Mouse (Mus musculus) neural tube, embryonic 15.5 days (tissue): ENCODE data around the gene Sowahd. TPM values are rescaled to one million over a fixed set of nuclear protein-coding genes. Genes with fewer than 3 reads are reported as not detected.
"Not testable (repeated sequence)": the region's sequence is repeated elsewhere in the genome, so short reads cannot be mapped to it uniquely, and the experiment has no call there.

Experiments used
- ATAC-seq: fragments of 200-750 bp; cut with Nextera tagmentation; 2 replicates; pipeline ENCODE4 v1.8.0; 2017; ENCODE audit warnings: mild to moderate bottlenecking, moderate TSS enrichment, moderate library complexity; ENCODE audit not compliant: low FRiP score
- H3K27ac ChIP-seq: fragments of 300-500 bp; sonication (generic); replicated peaks from 2 replicates; pipeline ENCODE4 v1.5.1; 2015; ENCODE audit warnings: mild to moderate bottlenecking, inconsistent platforms
- H3K27me3 ChIP-seq: fragments of 300-500 bp; sonication (generic); replicated peaks from 2 replicates; pipeline ENCODE4 v1.6.1; 2015; ENCODE audit warnings: inconsistent platforms
- H3K36me3 ChIP-seq: fragments of 300-500 bp; sonication (generic); 2 replicates; pipeline ENCODE4 v1.6.1; 2015; ENCODE audit warnings: inconsistent platforms
- H3K4me1 ChIP-seq: fragments of 300-500 bp; sonication (generic); 2 replicates; pipeline ENCODE4 v1.6.1; 2015; ENCODE audit warnings: inconsistent platforms
- H3K4me2 ChIP-seq: fragments of 300-500 bp; sonication (generic); 2 replicates; pipeline ENCODE4 v1.6.1; 2015; ENCODE audit warnings: inconsistent platforms, mild to moderate bottlenecking, moderate library complexity
- H3K4me3 ChIP-seq: fragments of 300-500 bp; sonication (generic); replicated peaks from 2 replicates; pipeline ENCODE4 v1.5.1; 2015; ENCODE audit warnings: mild to moderate bottlenecking, inconsistent platforms
- H3K9ac ChIP-seq: fragments of 300-500 bp; sonication (generic); replicated peaks from 2 replicates; pipeline ENCODE4 v1.6.1; 2015; ENCODE audit warnings: mild to moderate bottlenecking, inconsistent platforms
- H3K9me3 ChIP-seq: fragments of 300-500 bp; sonication (generic); replicated peaks from 2 replicates; pipeline ENCODE4 v1.6.1; 2016; ENCODE audit warnings: inconsistent platforms
- WGBS: fragments of 180-500 bp; shearing (Covaris S2); methylation state at CpG from one replicate; pipeline ENCODE4 v1.1.7; 2015; ENCODE audit warnings: mixed read lengths; 5-methylcytosine and 5-hydroxymethylcytosine counted together
- polyA plus RNA-seq: library from polyadenylated mRNA; unstranded; fragments of >200 nt; fragmentation: Nextera tagmentation; extraction: Ambion mirVana; gene quantifications from 2 replicates; pipeline ENCODE4 v1.2.1, GENCODE M21; 2015

Sowahd gene
- polyA plus RNA-seq, 1 experiment from 2014 or later, result not detected

DNA sequence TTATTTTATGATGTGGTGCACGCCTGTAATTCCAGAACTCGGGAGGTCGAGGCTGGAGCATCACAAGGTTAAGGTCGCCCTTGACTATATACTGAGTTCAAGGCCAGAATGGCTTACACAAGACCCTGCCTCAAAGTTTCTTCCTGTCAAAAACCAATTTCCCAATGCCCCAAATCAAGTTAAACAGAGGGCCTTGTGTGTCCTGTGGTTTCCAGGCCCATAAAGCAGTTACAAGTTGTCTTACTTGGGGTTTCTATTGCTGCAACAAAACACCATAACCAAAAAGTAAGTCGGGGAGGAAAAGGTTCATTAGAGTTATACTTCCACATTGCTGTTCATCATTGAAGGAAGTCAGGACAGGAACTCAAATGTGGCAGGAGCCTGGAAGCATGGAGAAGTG is 20.1 kb downstream of the Sowahd start:
- no peaks in the 10 kb centered on the region for H3K9me3 ChIP-seq
- ATAC-seq, result no peak
- no peaks in the 10 kb centered on the region for H3K4me1 ChIP-seq
- no peak overlapping the region for H3K27ac ChIP-seq
- no peaks in the 10 kb centered on the region for H3K27me3 ChIP-seq
- H3K4me3 ChIP-seq, result no peak overlapping the region
- H3K36me3 ChIP-seq, result no peaks in the 10 kb centered on the region
- no peak overlapping the region for H3K4me2 ChIP-seq
- no peak overlapping the region for H3K9ac ChIP-seq
- 86% methylated on average over 5 of the region's 5 CpGs for WGBS

GRCm38 (mm10) chrX:37074262-37074892 is 25.7 kb downstream of the Sowahd start:
- no peaks in the 10 kb centered on the region for H3K27me3 ChIP-seq
- H3K4me3 ChIP-seq, result no peak overlapping the region
- no peaks in the 10 kb centered on the region for H3K9me3 ChIP-seq
- H3K9ac ChIP-seq, result no peak overlapping the region
- H3K4me1 ChIP-seq, result no peaks in the 10 kb centered on the region
- H3K4me2 ChIP-seq, result no peak overlapping the region
- H3K27ac ChIP-seq, result no peak overlapping the region
- 37% methylated on average over 9 of the region's 9 CpGs for WGBS
- peak; percentile 41; the same call in 1 of the 2 replicates for ATAC-seq
- no peaks in the 10 kb centered on the region for H3K36me3 ChIP-seq

DNA sequence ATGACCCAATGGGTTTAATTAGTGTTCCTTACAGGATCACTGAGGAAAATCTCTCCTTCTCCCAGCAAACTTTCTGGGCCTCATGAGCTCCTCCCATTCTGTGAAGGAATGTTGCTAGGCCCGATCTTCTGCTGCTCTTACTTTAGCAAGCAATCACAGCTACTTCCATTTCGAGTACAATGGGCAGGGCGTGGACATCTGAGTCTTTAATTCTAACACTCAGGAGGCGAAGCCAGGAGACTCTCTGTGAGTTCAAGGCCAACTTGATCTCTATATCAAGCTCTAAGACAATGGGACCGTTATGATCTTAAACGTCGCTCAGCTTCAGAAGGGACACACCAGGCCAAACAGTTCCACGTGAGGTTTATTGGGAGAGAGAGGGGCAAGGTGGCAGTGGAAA is 28.0 kb downstream of the Sowahd start:
- Histone ChIP-seq H3K9ac (no peak overlapping the region), H3K27ac (no peak overlapping the region), H3K4me3 (no peak overlapping the region), H3K4me2 (no peak overlapping the region), H3K9me3 (no peaks in the 10 kb centered on the region), H3K36me3 (no peaks in the 10 kb centered on the region), H3K27me3 (no peaks in the 10 kb centered on the region), H3K4me1 (no peaks in the 10 kb centered on the region)
- WGBS, result 81% methylated on average over 8 of the region's 8 CpGs
- ATAC-seq, result no peak

- not testable (repeated sequence) for H3K9ac ChIP-seq, H3K9me3 ChIP-seq, H3K4me2 ChIP-seq, H3K4me3 ChIP-seq, H3K36me3 ChIP-seq, ATAC-seq, H3K27me3 ChIP-seq, H3K27ac ChIP-seq
- peaks cover 10% of the 10 kb centered on the region for H3K4me1 ChIP-seq
- 59% methylated on average over 4 of the region's 4 CpGs for WGBS
Observed at GRCm38 (mm10) chrX:37080345-37080744, 31.7 kb downstream of the Sowahd start.

DNA sequence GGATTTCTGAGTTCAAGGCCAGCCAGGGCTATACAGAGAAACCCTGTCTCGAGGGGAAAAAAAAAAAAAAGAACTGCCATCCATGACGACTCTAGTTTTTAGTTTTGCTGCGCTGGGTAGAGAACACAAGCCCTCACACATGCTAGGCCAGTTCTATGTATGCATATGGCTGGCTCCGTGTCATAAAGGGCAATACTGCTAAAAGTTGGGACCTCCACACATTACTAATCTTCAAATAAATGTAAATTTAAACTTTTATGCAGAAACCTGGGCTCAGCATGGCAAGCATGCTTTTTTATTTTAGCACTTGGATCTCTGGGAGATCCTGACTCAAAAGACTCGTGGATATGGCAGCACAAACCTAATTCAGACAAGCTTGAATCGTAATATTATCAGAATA is 32.5 kb downstream of the Sowahd start:
- 62% methylated on average over 6 of the region's 6 CpGs for WGBS

GRCm38 (mm10) chrX:37084318-37084926 is 35.8 kb downstream of the Sowahd start:
- 21% methylated on average over 19 of the region's 19 CpGs for WGBS
- peak; percentile 23 for ATAC-seq

More for the DNA sequence above, 32.5 kb downstream of the Sowahd start:
- Histone ChIP-seq H3K4me3 (no peak overlapping the region), H3K27ac (no peak overlapping the region), H3K9me3 (no peaks in the 10 kb centered on the region), H3K27me3 (no peaks in the 10 kb centered on the region), H3K36me3 (no peaks in the 10 kb centered on the region; the same call in 1 of the 2 replicates), H3K4me2 (no peak overlapping the region), H3K4me1 (peaks cover 10% of the 10 kb centered on the region), H3K9ac (no peak overlapping the region)
- ATAC-seq, result no peak

DNA sequence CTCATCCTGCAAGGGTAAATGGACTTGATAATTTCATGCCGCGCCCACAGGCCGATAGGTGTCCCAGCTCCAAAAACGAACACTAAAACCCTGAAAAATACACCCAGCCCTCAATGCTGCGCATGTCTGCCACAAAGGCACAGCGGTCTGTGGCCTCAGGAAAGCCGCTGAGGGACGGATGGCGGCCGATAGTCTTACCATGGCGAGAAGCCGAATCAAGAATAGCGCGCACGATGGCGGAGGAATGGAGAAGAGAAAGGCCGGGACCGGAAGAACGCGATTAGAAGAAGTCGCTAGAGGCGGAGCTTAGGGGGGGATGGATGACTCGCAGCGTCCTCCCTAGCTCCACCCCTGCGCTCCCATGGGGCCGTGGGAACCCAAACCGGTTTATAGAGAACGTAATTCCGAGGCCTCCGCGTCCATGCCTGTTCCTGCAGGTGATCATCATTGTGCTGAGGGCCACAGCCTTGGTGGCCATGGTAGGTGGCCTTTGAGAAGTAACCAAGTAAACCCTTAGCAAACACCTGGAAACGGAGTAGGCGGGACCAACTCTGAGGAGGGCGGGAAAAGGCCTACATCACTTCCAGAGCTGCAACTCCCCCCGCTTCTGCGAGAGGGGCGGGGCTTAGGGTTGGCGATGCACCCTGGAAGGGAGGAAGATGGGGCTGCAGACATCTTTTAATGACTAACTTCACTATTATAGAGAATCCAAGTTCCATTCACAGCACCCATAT is 36.4 kb downstream of the Sowahd start, which contains the start of gene Rpl39:
Rpl39 (minus strand) TSS at position 476 of the 734 bp plus-strand sequence.
- WGBS, result 13% methylated on average over 38 of the region's 38 CpGs
- Histone ChIP-seq H3K4me1 (peaks cover 10% of the 10 kb centered on the region), H3K36me3 (no peaks in the 10 kb centered on the region; the same call in 1 of the 2 replicates), H3K9ac (peak within 1 kb of the TSS; percentile 53), H3K27me3 (no peaks in the 10 kb centered on the region), H3K4me2 (peak within 1 kb of the TSS; percentile 62), H3K9me3 (no peaks in the 10 kb centered on the region), H3K4me3 (peak within 1 kb of the TSS; percentile 55), H3K27ac (peak within 1 kb of the TSS; percentile 90)
- peak; percentile 95 for ATAC-seq

More at GRCm38 (mm10) chrX:37084318-37084926, 35.8 kb downstream of the Sowahd start:
- Histone ChIP-seq H3K36me3 (no peaks in the 10 kb centered on the region; the same call in 1 of the 2 replicates), H3K4me1 (peaks cover 10% of the 10 kb centered on the region), H3K4me2 (peak overlapping the region; percentile 62), H3K27ac (peak overlapping the region; percentile 90), H3K9me3 (no peaks in the 10 kb centered on the region), H3K9ac (peak overlapping the region; percentile 53), H3K27me3 (no peaks in the 10 kb centered on the region), H3K4me3 (peak overlapping the region; percentile 55)

DNA sequence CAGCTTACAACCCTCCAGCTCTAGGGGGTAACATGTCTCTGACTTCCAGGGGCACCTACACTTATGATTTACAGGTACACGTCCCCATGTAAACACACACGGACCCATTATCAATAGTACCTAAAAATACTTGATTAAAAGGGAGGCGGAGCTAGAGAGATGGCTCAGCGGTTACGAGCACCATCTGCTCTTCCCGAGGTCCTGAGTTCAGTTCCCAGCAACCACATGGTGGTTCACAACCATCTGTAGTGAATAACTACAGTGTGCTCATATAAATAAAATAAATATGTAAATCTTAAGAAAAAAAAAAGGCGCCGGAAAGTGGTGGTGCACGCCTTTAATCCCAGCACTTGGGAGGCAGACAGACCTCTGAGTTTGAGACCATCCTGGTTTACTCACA is 37.0 kb downstream of the Sowahd start:
- peak; percentile 43 for ATAC-seq
- H3K9ac ChIP-seq, result no peak overlapping the region; the same call in 1 of the 2 replicates
- 18% methylated on average over 9 of the region's 9 CpGs for WGBS

GRCm38 (mm10) chrX:37088778-37089177 is 40.1 kb downstream of the Sowahd start:
- H3K9ac ChIP-seq, result no peak overlapping the region
- H3K4me1 ChIP-seq, result no peaks in the 10 kb centered on the region
- no peak overlapping the region for H3K27ac ChIP-seq
- H3K36me3 ChIP-seq, result no peaks in the 10 kb centered on the region
- H3K4me2 ChIP-seq, result no peak overlapping the region
- H3K4me3 ChIP-seq, result no peak overlapping the region
- no peak for ATAC-seq
- no peaks in the 10 kb centered on the region for H3K9me3 ChIP-seq
- WGBS, result 88% methylated on average over 1 of the region's 1 CpGs
- no peaks in the 10 kb centered on the region for H3K27me3 ChIP-seq

More for the DNA sequence above, 37.0 kb downstream of the Sowahd start:
- no peaks in the 10 kb centered on the region for H3K9me3 ChIP-seq
- H3K4me3 ChIP-seq, result peak overlapping the region; percentile 55
- no peaks in the 10 kb centered on the region; the same call in 1 of the 2 replicates for H3K36me3 ChIP-seq
- peak overlapping the region; percentile 62 for H3K4me2 ChIP-seq
- H3K27ac ChIP-seq, result peak overlapping the region; percentile 90
- H3K27me3 ChIP-seq, result no peaks in the 10 kb centered on the region
- H3K4me1 ChIP-seq, result peaks cover 10% of the 10 kb centered on the region

DNA sequence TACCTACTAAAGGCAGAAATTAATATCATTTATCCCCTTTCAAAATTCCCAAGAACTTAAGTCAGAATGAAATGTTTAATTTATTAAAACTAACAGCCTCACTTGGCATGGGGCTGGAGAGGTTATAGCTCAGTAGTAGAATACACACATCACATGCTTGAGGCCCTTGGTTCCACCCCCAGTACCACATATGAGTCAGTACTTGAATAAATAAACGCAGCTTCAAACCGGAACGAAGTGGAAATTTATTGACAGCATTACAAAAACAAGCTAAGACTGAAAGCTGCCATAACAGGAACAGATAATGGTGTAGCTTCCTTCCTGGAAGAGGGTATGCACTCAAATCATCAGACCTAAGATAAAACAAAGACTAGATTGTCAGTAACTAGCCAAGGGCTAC is 42.8 kb downstream of the Sowahd start:
- no peak for ATAC-seq
- Histone ChIP-seq H3K27me3 (no peaks in the 10 kb centered on the region), H3K4me1 (no peaks in the 10 kb centered on the region), H3K36me3 (0 out of 2 replicates have a peak, but pooled peaks cover 8% of the 10 kb centered on the region), H3K27ac (no peak overlapping the region), H3K9me3 (no peaks in the 10 kb centered on the region), H3K4me3 (no peak overlapping the region), H3K9ac (no peak overlapping the region), H3K4me2 (no peak overlapping the region)
- 88% methylated on average over 3 of the region's 3 CpGs for WGBS

DNA sequence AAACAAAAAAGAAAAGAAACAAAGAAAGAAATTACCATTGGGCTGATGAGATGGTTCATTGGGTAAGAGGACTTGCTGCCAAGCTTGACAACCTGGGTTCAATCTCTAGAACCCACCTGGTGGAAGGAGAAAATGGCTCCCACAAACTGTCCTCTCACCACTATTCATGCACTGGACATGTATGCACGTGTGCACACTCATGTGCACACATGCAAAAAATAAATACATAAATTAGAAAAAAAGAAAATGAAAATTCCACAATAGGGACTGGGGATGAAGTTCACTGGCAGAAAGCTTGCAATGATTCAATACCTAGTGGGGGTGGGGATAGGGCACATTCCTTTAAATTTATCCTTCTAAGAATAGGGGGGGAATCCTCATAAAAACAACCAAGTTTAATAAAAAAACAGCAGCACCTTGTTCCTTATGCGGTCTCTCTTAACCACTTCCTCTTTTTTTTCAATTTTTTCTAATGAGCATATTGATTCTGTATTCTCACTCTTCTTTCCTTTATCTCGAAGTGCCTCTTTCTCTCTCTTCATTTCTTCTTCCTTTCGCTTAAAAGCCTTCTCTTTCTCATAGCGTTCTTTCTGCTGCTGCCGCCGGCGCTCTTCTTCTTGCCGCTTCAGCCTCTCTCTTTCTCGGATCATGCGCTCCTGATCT is 46.6 kb downstream of the Sowahd start:
- no peak overlapping the region for H3K27ac ChIP-seq
- 0 out of 2 replicates have a peak, but pooled peaks cover 8% of the 10 kb centered on the region for H3K36me3 ChIP-seq
- no peaks in the 10 kb centered on the region for H3K4me1 ChIP-seq
- 96% methylated on average over 11 of the region's 11 CpGs for WGBS
- no peak overlapping the region for H3K4me3 ChIP-seq
- H3K4me2 ChIP-seq, result no peak overlapping the region
- H3K9me3 ChIP-seq, result no peaks in the 10 kb centered on the region
- no peak overlapping the region for H3K9ac ChIP-seq
- ATAC-seq, result no peak
- H3K27me3 ChIP-seq, result no peaks in the 10 kb centered on the region
